Mouse (Mus musculus): ENCODE data around the gene March4.

Gene March4

DNA sequence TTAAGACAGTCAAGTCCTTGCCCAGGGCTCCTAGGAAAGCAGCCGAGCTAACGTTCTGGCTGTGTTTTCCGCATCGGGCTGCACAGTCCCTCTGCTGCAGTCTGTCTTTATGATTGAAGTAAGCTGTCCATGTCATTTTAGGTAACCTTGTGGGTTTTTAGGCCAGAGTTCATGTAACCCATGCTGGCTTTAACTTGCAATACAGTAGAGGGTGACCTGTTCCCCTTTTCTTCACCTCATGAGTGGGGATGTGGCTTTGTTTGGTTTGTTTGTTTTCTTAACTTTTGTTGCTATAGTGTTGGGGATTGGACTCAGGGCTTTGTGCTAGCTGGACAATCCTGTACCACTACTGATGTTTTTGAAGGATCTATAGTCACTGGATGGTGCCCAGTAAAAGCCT is 146.3 kb downstream of the March4 start:
- no peak for DNase-seq (ENCODE audit: low spot score)

DNA sequence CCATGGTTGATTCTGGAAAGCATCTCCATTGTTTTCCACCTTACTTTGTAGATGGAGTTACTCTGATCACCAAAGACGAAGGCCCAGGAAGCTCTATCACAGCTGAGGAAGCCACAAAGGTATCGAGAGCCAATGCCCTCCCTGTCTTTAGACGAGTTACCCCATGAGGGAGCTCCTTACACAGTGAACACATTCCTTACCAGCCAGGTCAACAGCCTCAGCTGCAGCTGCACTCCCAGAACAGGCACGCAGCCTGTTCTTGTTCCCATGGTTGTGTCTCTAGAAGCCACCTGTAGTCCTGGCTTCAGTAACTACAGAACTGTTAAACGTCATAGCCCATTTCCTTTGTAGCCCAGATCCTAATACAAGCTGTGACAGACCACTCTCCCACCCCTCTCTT is 153.1 kb downstream of the March4 start:
- DNase-seq (ENCODE audit: low spot score): peak; percentile 23

DNA sequence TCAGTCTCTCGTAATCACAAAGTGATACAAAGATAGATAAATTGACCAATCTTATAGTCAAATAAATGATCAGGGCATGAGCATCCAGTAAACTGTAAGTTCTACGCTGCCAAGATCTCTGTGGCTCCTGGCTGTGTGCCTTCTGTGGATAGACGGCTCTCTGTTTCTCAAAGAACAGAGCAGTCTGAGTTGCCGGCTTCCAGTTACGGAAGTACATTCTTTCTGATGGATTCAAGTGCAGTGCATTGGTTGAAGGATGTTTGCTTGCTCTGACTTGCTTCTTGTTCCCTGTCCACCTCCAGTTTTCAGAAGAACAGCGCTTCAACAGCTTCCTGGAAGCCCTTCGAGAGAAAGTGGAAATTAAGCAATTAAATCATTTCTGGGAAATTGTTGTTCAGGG is 153.7 kb downstream of the March4 start:
- DNase-seq (ENCODE audit: low spot score): no peak

DNA sequence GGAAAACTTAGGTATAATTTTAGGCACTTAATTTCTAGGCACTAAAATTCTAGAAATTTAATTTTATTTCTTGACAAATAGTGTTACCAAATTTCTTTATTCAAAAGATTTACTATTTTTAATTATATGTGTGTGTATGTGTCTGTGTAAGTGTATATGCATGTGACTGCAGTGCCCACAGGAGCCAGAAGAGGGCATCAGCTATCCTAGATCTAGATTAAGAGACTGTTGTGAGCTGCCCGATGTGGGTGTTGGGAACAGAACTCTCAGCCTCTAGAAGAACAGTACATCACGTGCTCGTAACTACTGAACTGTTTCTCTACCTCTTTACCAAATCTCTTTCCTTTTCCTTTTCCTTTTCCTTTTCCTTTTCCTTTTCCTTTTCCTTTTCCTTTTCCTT is 156.2 kb downstream of the March4 start:
- no peak for DNase-seq (ENCODE audit: low spot score)

DNA sequence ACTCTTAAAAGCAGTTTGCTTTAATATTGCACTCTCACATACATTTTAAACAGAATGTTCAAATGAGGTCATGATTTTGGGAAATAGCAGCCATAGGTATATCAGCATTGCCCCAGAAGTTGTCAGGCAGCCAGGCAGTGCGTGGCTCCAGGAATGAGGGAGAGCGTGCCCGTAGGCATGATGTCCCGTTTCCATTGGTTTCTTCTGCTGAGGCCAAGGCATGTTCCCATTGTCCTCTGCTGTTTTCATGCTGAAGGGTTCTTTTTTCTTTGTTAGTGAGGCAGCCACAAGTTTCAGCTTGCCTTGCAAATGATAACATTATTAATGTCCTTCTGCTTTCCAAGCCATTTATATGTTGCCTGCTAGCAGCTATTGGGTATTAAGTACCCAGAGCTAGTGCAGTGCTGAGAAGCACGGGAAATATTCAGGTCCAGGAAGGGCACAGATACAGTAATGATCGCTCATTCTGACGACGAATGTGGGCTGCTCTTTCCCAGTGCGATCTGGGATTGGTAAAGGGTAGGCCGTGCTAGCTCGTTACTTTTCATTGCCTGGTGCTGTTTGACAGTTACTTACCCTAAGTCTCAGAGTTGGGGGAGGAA is 156.9 kb downstream of the March4 start:
- no peak for DNase-seq (ENCODE audit: low spot score)

DNA sequence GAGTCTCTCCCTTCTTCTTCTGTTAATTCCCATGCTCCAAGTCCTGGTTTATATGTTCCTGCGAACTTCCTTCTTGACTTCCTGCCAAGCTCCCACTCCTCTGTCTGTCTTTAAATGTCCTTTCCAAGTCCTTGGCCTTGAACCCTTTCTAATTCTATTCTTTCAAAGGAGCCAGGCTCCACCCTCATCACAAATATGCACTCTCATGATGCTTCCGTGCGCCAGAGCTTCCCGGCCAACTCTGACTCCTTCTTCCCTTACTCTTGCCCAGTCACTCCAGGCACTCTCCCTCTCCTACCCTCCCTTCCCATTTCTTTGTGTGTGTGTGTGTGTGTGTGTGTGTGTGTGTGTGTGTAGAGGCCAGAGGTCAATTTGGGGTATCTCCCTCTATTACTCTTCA is 158.6 kb downstream of the March4 start:
- no peak for DNase-seq (ENCODE audit: low spot score)
